In the genomic region with DNA sequence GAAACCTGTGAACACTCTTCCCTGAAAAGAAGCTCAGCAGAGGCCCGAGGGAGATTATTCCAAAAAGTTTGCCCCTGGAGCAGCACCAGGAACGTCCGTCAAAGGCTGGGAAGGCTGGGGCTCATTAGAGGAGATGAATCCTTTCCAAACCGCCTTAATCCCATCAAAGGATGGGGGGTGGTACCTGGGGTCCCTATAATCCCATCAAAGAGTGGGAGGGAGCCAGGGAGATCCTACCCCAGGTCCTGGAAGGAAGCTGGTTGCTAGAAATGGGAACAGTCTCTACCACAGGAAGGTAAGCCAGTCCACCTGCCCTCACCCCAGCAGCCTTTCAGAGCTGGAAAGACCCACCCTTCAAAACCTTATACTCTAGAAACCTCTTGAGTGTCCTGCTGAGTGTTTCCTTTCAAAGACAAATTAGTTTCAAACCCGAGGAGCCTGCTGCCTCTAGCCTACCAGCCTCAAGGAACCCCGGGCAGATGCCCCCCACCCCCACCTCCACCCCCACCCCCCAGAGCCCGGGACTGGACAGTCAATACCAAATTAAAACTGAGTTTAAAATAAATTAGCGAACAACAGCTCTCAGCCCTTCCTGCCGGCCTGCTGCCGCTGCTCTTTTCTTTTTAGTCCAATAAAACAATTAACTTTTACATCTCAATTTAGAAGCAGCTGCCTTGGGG, we compare ENCODE assay signal across 17 mouse cellular contexts. TPM values are rescaled to one million over a fixed set of nuclear protein-coding genes. Genes with fewer than 3 reads are reported as not detected.
DNase-seq lines count a peak whose midpoint lies in the region; ATAC-seq and TF ChIP-seq lines count a peak whose summit lies in the region.
"Had no signal": no experiment of that assay in that cellular context is flagged by ENCODE, and none has a peak within 500 bp of the region (broad histone marks: within the 10 kb centered on the region; RNA-seq: fewer than 3 reads in every experiment).

No protein-coding gene starts in this region.

- peak; percentile 43 for DNase-seq in forebrain, embryonic 10.5 days (ENCODE audit: extremely low spot score, low spot score)
- DNase-seq in forebrain, postnatal 0 days = no peak
- DNase-seq in limb, embryonic 10.5 days (ENCODE audit: low spot score) = no peak
- no peak for DNase-seq in cerebellum, postnatal 4 days (ENCODE audit: low spot score in 2 of 2)
- DNase-seq in gastrocnemius, adult 8-10 months (ENCODE audit: low spot score in 2 of 2) = no peak
- DNase-seq: adrenal gland, adult 8-10 months; kidney, adult 18-20 months had no signal

- no peak for TF ChIP-seq CTCF in forebrain, postnatal 0 days (IDR thresholded peaks at IDR 0.05; ENCODE audit: low read depth)

- WGBS in forebrain, embryonic 10.5 days = 2% methylated on average over 10 of the region's 10 CpGs
- WGBS in forebrain, postnatal 0 days = 7% methylated on average over 10 of the region's 10 CpGs
- 3% methylated on average over 10 of the region's 10 CpGs for WGBS in limb, embryonic 12.5 days
- 2% methylated on average over 10 of the region's 10 CpGs for WGBS in limb, embryonic 10.5 days
- WGBS in embryonic facial prominence, embryonic 15.5 days = 8% methylated on average over 10 of the region's 10 CpGs
- 5% methylated on average over 10 of the region's 10 CpGs for WGBS in midbrain, embryonic 12.5 days

- no peak overlapping the region for H3K4me2 ChIP-seq in forebrain, postnatal 0 days (ENCODE audit: low read depth)
- peak overlapping the region; percentile 29 for H3K4me2 ChIP-seq in limb, embryonic 12.5 days
- H3K4me2 ChIP-seq in embryonic facial prominence, embryonic 15.5 days (replicated peaks) = no peak overlapping the region
- peak overlapping the region; percentile 8 for H3K4me2 ChIP-seq in midbrain, embryonic 12.5 days (replicated peaks)
- H3K4me2 ChIP-seq: lung, embryonic 14.5 days; stomach, embryonic 15.5 days had no signal

- peaks cover 41% of the 10 kb centered on the region for H3K4me1 ChIP-seq in forebrain, embryonic 10.5 days
- H3K4me1 ChIP-seq in forebrain, postnatal 0 days (ENCODE audit: insufficient read depth) = no peaks in the 10 kb centered on the region; the same call in 1 of the 2 replicates
- H3K4me1 ChIP-seq in limb, embryonic 12.5 days (replicated peaks) = peaks cover 14% of the 10 kb centered on the region
- peaks cover 26% of the 10 kb centered on the region for H3K4me1 ChIP-seq in limb, embryonic 10.5 days
- H3K4me1 ChIP-seq in embryonic facial prominence, embryonic 15.5 days = peaks cover 15% of the 10 kb centered on the region; the same call in 1 of the 2 replicates
- peaks cover 32% of the 10 kb centered on the region for H3K4me1 ChIP-seq in midbrain, embryonic 12.5 days
- H3K4me1 ChIP-seq: stomach, embryonic 15.5 days had no signal

- peak overlapping the region; percentile 7; the same call in 1 of the 2 replicates for H3K4me3 ChIP-seq in forebrain, embryonic 10.5 days
- H3K4me3 ChIP-seq in forebrain, postnatal 0 days (ENCODE audit: low read depth, low read length) = no peak overlapping the region
- no peak overlapping the region for H3K4me3 ChIP-seq in limb, embryonic 12.5 days (replicated peaks)
- no peak overlapping the region for H3K4me3 ChIP-seq in limb, embryonic 10.5 days
- no peak overlapping the region for H3K4me3 ChIP-seq in embryonic facial prominence, embryonic 15.5 days (replicated peaks)
- H3K4me3 ChIP-seq in midbrain, embryonic 12.5 days = no peak overlapping the region
- H3K4me3 ChIP-seq: stomach, embryonic 15.5 days had no signal

- H3K27ac ChIP-seq in forebrain, embryonic 10.5 days = peak overlapping the region; percentile 69; the same call in 1 of the 2 replicates
- H3K27ac ChIP-seq in forebrain, postnatal 0 days (ENCODE audit: low read depth, low read length) = no peak overlapping the region
- H3K27ac ChIP-seq in limb, embryonic 12.5 days = no peak overlapping the region
- no peak overlapping the region for H3K27ac ChIP-seq in limb, embryonic 10.5 days
- H3K27ac ChIP-seq in embryonic facial prominence, embryonic 15.5 days (replicated peaks) = no peak overlapping the region
- H3K27ac ChIP-seq in midbrain, embryonic 12.5 days (replicated peaks) = 0 out of 2 replicates have a peak overlapping the region, but pooled peaks have one; percentile 3

- no peak overlapping the region for H3K9ac ChIP-seq in forebrain, postnatal 0 days
- no peak overlapping the region for H3K9ac ChIP-seq in limb, embryonic 12.5 days (replicated peaks)
- no peak overlapping the region for H3K9ac ChIP-seq in embryonic facial prominence, embryonic 15.5 days
- no peak overlapping the region for H3K9ac ChIP-seq in midbrain, embryonic 12.5 days (replicated peaks)
- H3K9ac ChIP-seq: lung, embryonic 14.5 days; stomach, embryonic 15.5 days had no signal

- H3K27me3 ChIP-seq in forebrain, embryonic 10.5 days (ENCODE audit: poor library complexity, severe bottlenecking) = peaks cover 72% of the 10 kb centered on the region
- no peaks in the 10 kb centered on the region for H3K27me3 ChIP-seq in forebrain, postnatal 0 days (ENCODE audit: insufficient read depth, low read length)
- peaks cover 42% of the 10 kb centered on the region for H3K27me3 ChIP-seq in limb, embryonic 12.5 days
- H3K27me3 ChIP-seq in limb, embryonic 10.5 days (ENCODE audit: low read depth, poor library complexity, severe bottlenecking) = peaks cover 66% of the 10 kb centered on the region
- peaks cover 3% of the 10 kb centered on the region; the same call in 1 of the 2 replicates for H3K27me3 ChIP-seq in embryonic facial prominence, embryonic 15.5 days
- H3K27me3 ChIP-seq in midbrain, embryonic 12.5 days = peaks cover 73% of the 10 kb centered on the region
- H3K27me3 ChIP-seq: stomach, embryonic 15.5 days had no signal

- ATAC-seq in forebrain, postnatal 0 days = no peak
- ATAC-seq in limb, embryonic 12.5 days (ENCODE audit: insufficient number of reproducible peaks, insufficient read depth, low FRiP score, low TSS enrichment, low read depth) = no peak
- 0 out of 2 replicates have a peak, but pooled peaks have one; percentile 7 for ATAC-seq in embryonic facial prominence, embryonic 15.5 days (ENCODE audit: insufficient number of reproducible peaks, low FRiP score, low TSS enrichment, low read depth)
- peak; percentile 21; the same call in 1 of the 2 replicates for ATAC-seq in midbrain, embryonic 12.5 days (ENCODE audit: low FRiP score, low read depth)

- H3K9me3 ChIP-seq in forebrain, embryonic 10.5 days = no peaks in the 10 kb centered on the region
- H3K9me3 ChIP-seq in forebrain, postnatal 0 days (ENCODE audit: low read length) = no peaks in the 10 kb centered on the region
- no peaks in the 10 kb centered on the region for H3K9me3 ChIP-seq in limb, embryonic 12.5 days
- H3K9me3 ChIP-seq in limb, embryonic 10.5 days (replicated peaks) = no peaks in the 10 kb centered on the region
- no peaks in the 10 kb centered on the region for H3K9me3 ChIP-seq in embryonic facial prominence, embryonic 15.5 days (replicated peaks)
- no peaks in the 10 kb centered on the region for H3K9me3 ChIP-seq in midbrain, embryonic 12.5 days
- H3K9me3 ChIP-seq: stomach, embryonic 15.5 days had no signal

- H3K36me3 ChIP-seq in forebrain, embryonic 10.5 days (replicated peaks) = no peaks in the 10 kb centered on the region
- H3K36me3 ChIP-seq in forebrain, postnatal 0 days (ENCODE audit: insufficient read depth) = no peaks in the 10 kb centered on the region
- H3K36me3 ChIP-seq in limb, embryonic 12.5 days = no peaks in the 10 kb centered on the region
- H3K36me3 ChIP-seq in limb, embryonic 10.5 days = no peaks in the 10 kb centered on the region
- H3K36me3 ChIP-seq in embryonic facial prominence, embryonic 15.5 days = no peaks in the 10 kb centered on the region
- H3K36me3 ChIP-seq in midbrain, embryonic 12.5 days = no peaks in the 10 kb centered on the region
- H3K36me3 ChIP-seq: stomach, embryonic 15.5 days had no signal

RNA-seq across cellular contexts. Expression of a gene that starts 43.2 kb away (rescaled TPM):
- not detected in 2 replicates for polyA plus RNA-seq in forebrain, embryonic 10.5 days (2016; fragmentation: Nextera tagmentation; extraction: Ambion mirVana)
- 0.10 TPM in 1 of 2 replicates, not detected in the other for total RNA-seq in forebrain, postnatal 0 days (2014; rRNA removed)
- not detected in 2 replicates for polyA plus RNA-seq in forebrain, postnatal 0 days (2015; fragmentation: Nextera tagmentation; extraction: Ambion mirVana)
- polyA plus RNA-seq in limb, embryonic 12.5 days (2016; fragmentation: Nextera tagmentation; extraction: Ambion mirVana) = not detected in 2 replicates
- polyA plus RNA-seq in limb, embryonic 10.5 days (2016; fragmentation: Nextera tagmentation; extraction: Ambion mirVana) = not detected in 2 replicates
- polyA plus RNA-seq in embryonic facial prominence, embryonic 15.5 days (2015; fragmentation: Nextera tagmentation; extraction: Ambion mirVana) = not detected in 2 replicates
- not detected in 2 replicates for polyA plus RNA-seq in midbrain, embryonic 12.5 days (2016; fragmentation: Nextera tagmentation; extraction: Ambion mirVana)
- not detected for total RNA-seq in gastrocnemius, adult 8-10 months (2022)
- total RNA-seq: adrenal gland, adult 8-10 months; heart, adult 18-20 months; heart, postnatal 10 days; liver, adult 2 months; megakaryocyte, adult 5-6 weeks had no signal
- polyA plus RNA-seq: lung, embryonic 14.5 days; neural tube, embryonic 11.5 days had no signal

RNA-seq across cellular contexts. Expression of a gene that starts 52.0 kb away (rescaled TPM):
- 0.31 and 0.41 TPM in 2 replicates for polyA plus RNA-seq in forebrain, embryonic 10.5 days (2016; fragmentation: Nextera tagmentation; extraction: Ambion mirVana)
- 9.6 and 10.9 TPM in 2 replicates for total RNA-seq in forebrain, postnatal 0 days (2014; rRNA removed)
- 3.2 and 6.9 TPM in 2 replicates for polyA plus RNA-seq in forebrain, postnatal 0 days (2015; fragmentation: Nextera tagmentation; extraction: Ambion mirVana)
- polyA plus RNA-seq in limb, embryonic 12.5 days (2016; fragmentation: Nextera tagmentation; extraction: Ambion mirVana) = 2.0 and 2.2 TPM in 2 replicates
- 0.58 and 0.64 TPM in 2 replicates for polyA plus RNA-seq in limb, embryonic 10.5 days (2016; fragmentation: Nextera tagmentation; extraction: Ambion mirVana)
- 6.3 and 6.4 TPM in 2 replicates for polyA plus RNA-seq in embryonic facial prominence, embryonic 15.5 days (2015; fragmentation: Nextera tagmentation; extraction: Ambion mirVana)
- 1.4 and 1.6 TPM in 2 replicates for polyA plus RNA-seq in midbrain, embryonic 12.5 days (2016; fragmentation: Nextera tagmentation; extraction: Ambion mirVana)
- 1 to 10 TPM in 2 of 4 experiments, under 1 TPM in 2; 0.87 to 1.3 (median 1.0) TPM for total RNA-seq in gastrocnemius, adult 8-10 months (2022)

Comparison
In these comparisons a context has a peak if more than half of its experiments do, and no peak if none do; other contexts are left out.
1. H3K27ac ChIP-seq: peak in forebrain, embryonic 10.5 days (single experiment) and midbrain, embryonic 12.5 days (single experiment); none in forebrain, postnatal 0 days (single experiment), limb, embryonic 12.5 days (single experiment), limb, embryonic 10.5 days (single experiment) and embryonic facial prominence, embryonic 15.5 days (single experiment).
2. ATAC-seq: peak in embryonic facial prominence, embryonic 15.5 days (single experiment) and midbrain, embryonic 12.5 days (single experiment); none in forebrain, postnatal 0 days (single experiment) and limb, embryonic 12.5 days (single experiment).
3. H3K4me2 ChIP-seq: peak in limb, embryonic 12.5 days (single experiment) and midbrain, embryonic 12.5 days (single experiment); none in forebrain, postnatal 0 days (single experiment) and embryonic facial prominence, embryonic 15.5 days (single experiment).